Mouse (Mus musculus) CD4-positive, CD25-positive, alpha-beta regulatory T cell (primary cell): ENCODE data around the gene Gm32687. TPM values are rescaled to one million over a fixed set of nuclear protein-coding genes. Genes with fewer than 3 reads are reported as not detected.

Experiments used
- polyA plus RNA-seq: library from polyadenylated mRNA; unstranded; fragments of 100-300 nt; shearing (Covaris generic); gene quantifications from one replicate; pipeline ENCODE4 v1.2.1, GENCODE M21; 2017

Gene Gm32687
- polyA plus RNA-seq = 7.0 TPM

DNA sequence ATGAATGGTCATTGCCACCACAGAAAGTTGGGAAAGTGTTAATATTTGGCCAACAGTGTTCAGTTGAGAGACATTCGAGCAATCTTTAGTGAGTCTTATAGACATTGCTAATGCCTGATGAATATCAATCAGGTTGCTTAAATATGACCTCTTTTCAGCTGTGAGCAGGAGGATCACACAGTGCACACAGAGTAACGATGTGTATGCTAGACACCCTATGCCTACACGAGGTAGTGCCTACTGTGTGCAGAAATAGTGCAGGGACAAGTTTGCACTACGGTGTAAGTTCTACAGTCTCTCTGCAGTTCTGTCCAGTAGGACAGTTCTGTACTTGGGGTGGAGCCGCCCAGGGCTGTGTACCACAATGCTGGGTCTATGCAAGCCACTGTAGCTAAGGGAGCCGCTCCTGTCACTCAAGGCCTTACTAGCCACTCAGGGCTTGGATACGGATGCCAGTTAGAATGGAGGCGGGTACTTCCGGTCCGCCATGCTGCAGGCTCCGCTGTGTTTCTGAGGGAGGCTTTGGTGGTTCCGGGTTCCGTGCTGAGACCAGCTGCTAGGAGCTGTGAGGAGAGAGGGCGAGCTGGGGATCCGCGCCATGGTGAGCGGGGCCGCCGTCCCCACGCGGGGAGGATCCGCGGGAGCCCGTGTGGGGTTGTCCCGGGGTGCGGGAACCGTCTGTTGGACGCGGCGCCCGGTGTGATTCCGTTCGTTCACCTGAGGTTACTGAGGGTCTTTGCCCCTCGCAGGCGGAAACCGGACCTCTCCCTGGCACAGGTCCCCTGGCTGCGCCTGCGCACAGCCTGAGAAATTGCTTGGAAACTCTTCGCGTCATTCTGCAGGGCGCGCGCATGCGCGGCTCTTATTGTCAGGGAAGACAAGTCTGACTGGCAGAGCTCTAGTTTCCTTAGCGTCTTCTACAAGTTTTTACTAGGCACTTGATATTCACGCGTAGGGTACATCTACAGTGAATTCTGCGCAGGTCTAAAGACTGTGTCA lies at the start of gene Gm32687:
TSS of gene Gm32687 (plus strand) at position 526 of the 999 bp plus-strand sequence.

DNA sequence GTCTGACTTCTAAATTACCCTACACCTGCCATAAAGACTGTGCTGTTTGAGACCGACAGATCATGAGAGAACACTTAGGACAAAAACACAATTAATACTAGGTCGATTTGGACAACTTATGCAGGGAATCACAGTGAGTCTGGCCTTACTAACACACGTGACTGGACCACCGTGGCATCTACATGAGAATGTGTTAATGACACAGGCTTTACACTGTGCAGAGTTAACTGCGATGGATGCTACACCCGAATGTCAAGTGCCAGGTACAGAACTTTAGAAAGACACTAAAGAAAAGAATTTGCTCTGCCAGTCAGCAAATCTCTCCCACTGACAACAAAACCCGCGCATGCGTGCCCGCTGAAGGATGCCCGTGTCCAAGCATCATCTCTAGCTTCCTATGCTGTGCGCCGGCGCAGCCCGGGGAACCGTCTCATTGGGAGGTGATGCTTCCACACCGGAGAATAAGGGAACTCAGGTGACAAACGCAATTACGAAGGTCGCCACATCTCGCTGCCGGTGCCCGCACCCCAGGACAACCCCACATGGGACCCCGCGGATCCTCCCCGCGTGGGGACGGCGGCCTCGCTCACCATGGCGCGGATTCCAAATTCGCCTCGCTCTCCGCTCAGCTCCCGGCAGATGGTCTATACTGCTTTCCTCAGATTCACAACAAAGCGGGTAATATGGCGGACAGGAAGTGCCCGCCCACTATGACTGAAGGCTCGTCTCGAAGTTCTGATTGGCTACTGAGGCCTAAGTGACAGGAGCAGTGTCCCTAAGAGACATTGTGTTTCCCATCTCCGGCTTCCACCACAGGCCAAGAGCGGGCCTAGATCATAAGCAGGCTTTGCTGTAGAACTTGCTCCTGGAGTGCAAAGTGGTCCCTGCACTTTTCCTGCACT lies 66.4 kb downstream of the Gm32687 start, which contains the start of gene Zfp781:
TSS of gene Zfp781 (minus strand) at position 639 of the 902 bp plus-strand sequence.

Other genes with a start within 250 kb of the Gm32687 start
- 19.4 TPM for gene Sirt6, start 236.1 kb upstream of the Gm32687 start, polyA plus RNA-seq
- gene Ankrd24, start 235.4 kb upstream of the Gm32687 start, polyA plus RNA-seq = 2.4 TPM
- gene Gm10778, start 214.9 kb upstream of the Gm32687 start, polyA plus RNA-seq = 9.1 TPM
- 22.8 TPM for gene Zfp433, start 159.1 kb upstream of the Gm32687 start, polyA plus RNA-seq
- gene Gm3055, start 92.8 kb upstream of the Gm32687 start, polyA plus RNA-seq = 5.7 TPM
- 6.3 TPM for gene Gm4767, start 51.7 kb upstream of the Gm32687 start, polyA plus RNA-seq
- 3.7 TPM for gene Zfp781, start 66.5 kb downstream of the Gm32687 start, polyA plus RNA-seq
- gene Zfp873, start 184.2 kb downstream of the Gm32687 start, polyA plus RNA-seq = 9.7 TPM
- gene BC024063, start 219.4 kb downstream of the Gm32687 start, polyA plus RNA-seq = 6.0 TPM